ENCODE assay signal across 16 mouse cellular contexts in the genomic region with DNA sequence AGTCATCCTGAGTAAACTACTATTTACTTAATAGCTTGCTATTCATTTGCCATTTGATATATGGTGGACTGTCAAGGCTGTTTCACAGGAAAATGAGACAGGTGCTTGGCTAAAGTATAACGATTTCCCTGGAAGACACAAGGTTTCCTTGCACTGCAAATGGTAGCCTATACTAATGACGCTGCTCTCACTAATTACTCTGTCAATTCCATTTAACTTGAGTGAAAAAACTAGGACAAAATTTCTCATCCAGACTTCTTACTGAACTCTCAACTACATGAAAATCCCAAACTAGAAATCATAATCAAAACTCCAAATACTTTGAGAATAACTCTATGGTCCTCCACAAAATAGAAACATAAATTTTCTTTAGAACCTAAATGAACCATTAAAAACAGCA.
"Had no signal": no experiment of that assay in that cellular context is flagged by ENCODE, and none has a peak within 500 bp of the region (broad histone marks: within the 10 kb centered on the region; RNA-seq: fewer than 3 reads in every experiment).

No protein-coding gene starts in this region.

- DNase-seq: heart, postnatal 10 days; heart, postnatal 14 days; heart, postnatal 36 days; heart, postnatal 4 days; kidney, adult 11 months; kidney, adult 18-20 months; kidney, adult 2 months; kidney, adult 8-10 months; kidney, adult 9 months; kidney, postnatal 10 days; kidney, postnatal 14 days; kidney, postnatal 25 days; kidney, postnatal 36 days; kidney, postnatal 4 days; layer of hippocampus, adult 9-11 months; layer of hippocampus, postnatal 36 days had no signal
